Mouse (Mus musculus): ENCODE results near the gene Me1.

GRCm38 (mm10) chr9:86672907-86673472 lies 22.8 kb downstream of the Me1 start:
- TF ChIP-seq POLR2A (IDR thresholded peaks at IDR 0.05; ENCODE audit: borderline replicate concordance, extremely low read depth, low read depth, low read length) (no peak), CTCF (IDR thresholded peaks at IDR 0.05; ENCODE audit: insufficient read depth, low read length) (no peak)
